Mouse (Mus musculus) neural tube, embryonic 10.5 days (tissue): Measurements from ENCODE around the gene Tldc2.

Experiments
- DNase-seq: peaks from one replicate; pipeline ENCODE4 v3.0.0-alpha.2; 2017; ENCODE audit warnings: low spot score; ENCODE audit errors: extremely low spot score

Gene Tldc2

GRCm38 (mm10) chr2:157078059-157078792, 8.6 kb upstream of the Tldc2 start:
- DNase-seq = peak; percentile 68

GRCm38 (mm10) chr2:157078793-157079700, 7.8 kb upstream of the Tldc2 start, which contains the start of gene Soga1:
Soga1 (minus strand) TSS chr2:157079254.
- peak; percentile 90 for DNase-seq

- DNase-seq = no peak
These were observed 7.1 kb upstream of the Tldc2 start for GRCm38 (mm10) chr2:157079701-157080180.

GRCm38 (mm10) chr2:157081331-157081730, 5.5 kb upstream of the Tldc2 start:
- DNase-seq = no peak

- no peak for DNase-seq
These were observed 4.9 kb upstream of the Tldc2 start for GRCm38 (mm10) chr2:157081960-157082359.

- DNase-seq = no peak
These were observed 1.8 kb upstream of the Tldc2 start for GRCm38 (mm10) chr2:157084831-157085585.

- DNase-seq = no peak
These were observed 872 bp downstream of the Tldc2 start for GRCm38 (mm10) chr2:157087536-157088317.

- no peak for DNase-seq
These were observed 5.2 kb downstream of the Tldc2 start for GRCm38 (mm10) chr2:157092024-157092423.

GRCm38 (mm10) chr2:157095005-157095755, 8.3 kb downstream of the Tldc2 start:
- DNase-seq = peak; percentile 69

GRCm38 (mm10) chr2:157099532-157100318, 12.9 kb downstream of the Tldc2 start:
- no peak for DNase-seq

- no peak for DNase-seq
These were observed 13.4 kb downstream of the Tldc2 start for GRCm38 (mm10) chr2:157100319-157100605.

- DNase-seq = no peak
These were observed 14.8 kb downstream of the Tldc2 start for GRCm38 (mm10) chr2:157101650-157102049.

GRCm38 (mm10) chr2:157102256-157102655, 15.4 kb downstream of the Tldc2 start:
- DNase-seq = no peak

GRCm38 (mm10) chr2:157104454-157104853, 17.6 kb downstream of the Tldc2 start:
- no peak for DNase-seq

- DNase-seq = no peak
These were observed 21.4 kb downstream of the Tldc2 start for GRCm38 (mm10) chr2:157108236-157108635.

GRCm38 (mm10) chr2:157116964-157117363, 30.1 kb downstream of the Tldc2 start:
- no peak for DNase-seq

- DNase-seq = no peak
These were observed 31.7 kb downstream of the Tldc2 start for GRCm38 (mm10) chr2:157118556-157118955.

GRCm38 (mm10) chr2:157119075-157119474, 32.2 kb downstream of the Tldc2 start:
- DNase-seq = no peak

GRCm38 (mm10) chr2:157121766-157122165, 34.9 kb downstream of the Tldc2 start:
- DNase-seq = no peak
